Mouse (Mus musculus) intestine, postnatal 0 days (tissue): ENCODE measurements around the gene Mast4. TPM values are rescaled to one million over a fixed set of nuclear protein-coding genes. Genes with fewer than 3 reads are reported as not detected.

Source experiments
- ATAC-seq: fragments of 200-750 bp; cut with Nextera tagmentation; 2 replicates; pipeline ENCODE4 v1.8.0; 2017; ENCODE audit warnings: mild to moderate bottlenecking, moderate TSS enrichment, moderate library complexity
- H3K27ac ChIP-seq: fragments of 300-500 bp; sonication (generic); 2 replicates; pipeline ENCODE4 v1.5.1; 2014; ENCODE audit warnings: mild to moderate bottlenecking, low read depth, low read length, moderate library complexity
- H3K27me3 ChIP-seq: fragments of 300-500 bp; sonication (generic); replicated peaks from 2 replicates; pipeline ENCODE4 v1.6.1; 2014; ENCODE audit warnings: low read length, mixed read lengths; ENCODE audit not compliant: control insufficient read depth, insufficient read depth
- H3K36me3 ChIP-seq: fragments of 300-500 bp; sonication (generic); 2 replicates; pipeline ENCODE4 v1.6.1; 2014; ENCODE audit warnings: mild to moderate bottlenecking, moderate library complexity; ENCODE audit not compliant: control insufficient read depth, insufficient read depth
- H3K4me1 ChIP-seq: fragments of 300-500 bp; sonication (generic); replicated peaks from 2 replicates; pipeline ENCODE4 v1.6.1; 2014; ENCODE audit warnings: antibody characterized with exemption, low read length, mixed read lengths; ENCODE audit not compliant: control insufficient read depth, insufficient read depth
- H3K4me2 ChIP-seq: fragments of 300-500 bp; sonication (generic); replicated peaks from 2 replicates; pipeline ENCODE4 v1.6.1; 2014; ENCODE audit warnings: low read depth, mild to moderate bottlenecking, moderate library complexity
- H3K4me3 ChIP-seq: fragments of 300-500 bp; sonication (generic); 2 replicates; pipeline ENCODE4 v1.5.1; 2014; ENCODE audit warnings: low read depth, low read length
- H3K9ac ChIP-seq: fragments of 300-500 bp; sonication (generic); 2 replicates; pipeline ENCODE4 v1.6.1; 2014; ENCODE audit warnings: mild to moderate bottlenecking, low read depth, low read length
- H3K9me3 ChIP-seq: fragments of 300-500 bp; sonication (generic); 2 replicates; pipeline ENCODE4 v1.6.1; 2016; ENCODE audit warnings: mixed run types; ENCODE audit not compliant: control insufficient read depth
- CTCF ChIP-seq: sonication (generic); IDR thresholded peaks from 2 replicates; pipeline ENCODE4 v1.5.1; 2016; ENCODE audit warnings: low read depth, mild to moderate bottlenecking, control low read depth, antibody characterized with exemption, moderate library complexity
- WGBS: fragments of 180-500 bp; shearing (Covaris S2); extraction: QIAGEN DNeasy Blood & Tissue Kit; methylation state at CpG from one replicate; pipeline ENCODE4 v1.1.7; 2014; 5-methylcytosine and 5-hydroxymethylcytosine counted together
- polyA plus RNA-seq: library from polyadenylated mRNA; unstranded; fragments of >200 nt; fragmentation: Nextera tagmentation; extraction: Ambion mirVana; gene quantifications from 2 replicates; pipeline ENCODE4 v1.2.1, GENCODE M21; 2015

Gene Mast4
- polyA plus RNA-seq, 1 experiment from 2014 or later = 6.1 TPM

DNA sequence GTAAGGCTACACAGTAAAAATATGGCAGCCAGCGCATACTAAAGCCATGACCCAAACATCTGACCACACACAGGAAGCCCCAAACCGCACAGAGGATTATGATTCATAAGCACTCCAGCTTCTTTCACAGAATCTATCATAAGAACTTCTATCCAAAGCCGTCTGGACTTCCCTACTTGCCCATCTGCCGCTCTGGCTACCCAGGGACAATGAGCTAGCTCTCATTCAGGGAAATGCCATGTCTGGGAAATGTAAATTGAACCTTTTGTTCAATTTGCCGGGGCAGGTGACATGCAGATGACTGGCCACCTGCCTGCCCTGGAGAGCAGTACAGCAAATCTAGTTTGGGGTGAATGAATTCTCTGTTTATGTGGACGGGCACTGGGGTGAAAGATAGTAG, 438.4 kb downstream of the Mast4 start:
- H3K9ac ChIP-seq = no peak overlapping the region
- no peak overlapping the region for H3K27ac ChIP-seq
- no peak for TF ChIP-seq CTCF
- ATAC-seq = no peak
- no peak overlapping the region for H3K4me2 ChIP-seq
- no peaks in the 10 kb centered on the region for H3K36me3 ChIP-seq
- peaks cover 21% of the 10 kb centered on the region for H3K4me1 ChIP-seq
- no peak overlapping the region for H3K4me3 ChIP-seq
- WGBS = 69% methylated on average over 6 of the region's 6 CpGs
- no peaks in the 10 kb centered on the region for H3K27me3 ChIP-seq
- no peaks in the 10 kb centered on the region for H3K9me3 ChIP-seq

GRCm38 (mm10) chr13:102894287-102895234, 439.7 kb downstream of the Mast4 start:
- Histone ChIP-seq H3K4me2 (peak overlapping the region; percentile 39), H3K27me3 (no peaks in the 10 kb centered on the region), H3K4me1 (peaks cover 25% of the 10 kb centered on the region), H3K9ac (no peak overlapping the region), H3K4me3 (0 out of 2 replicates have a peak overlapping the region, but pooled peaks have one; percentile 1), H3K27ac (no peak overlapping the region), H3K9me3 (no peaks in the 10 kb centered on the region), H3K36me3 (no peaks in the 10 kb centered on the region)
- 29% methylated on average over 15 of the region's 15 CpGs for WGBS
- TF ChIP-seq CTCF = no peak
- ATAC-seq = 0 out of 2 replicates have a peak, but pooled peaks have one; percentile 39

GRCm38 (mm10) chr13:102892783-102893182, 441.5 kb downstream of the Mast4 start:
- Histone ChIP-seq H3K27me3 (no peaks in the 10 kb centered on the region), H3K9ac (no peak overlapping the region), H3K4me3 (no peak overlapping the region), H3K4me2 (no peak overlapping the region), H3K27ac (no peak overlapping the region), H3K4me1 (peaks cover 20% of the 10 kb centered on the region), H3K36me3 (no peaks in the 10 kb centered on the region), H3K9me3 (no peaks in the 10 kb centered on the region)
- WGBS = 71% methylated on average over 3 of the region's 3 CpGs
- no peak for TF ChIP-seq CTCF
- ATAC-seq = no peak

DNA sequence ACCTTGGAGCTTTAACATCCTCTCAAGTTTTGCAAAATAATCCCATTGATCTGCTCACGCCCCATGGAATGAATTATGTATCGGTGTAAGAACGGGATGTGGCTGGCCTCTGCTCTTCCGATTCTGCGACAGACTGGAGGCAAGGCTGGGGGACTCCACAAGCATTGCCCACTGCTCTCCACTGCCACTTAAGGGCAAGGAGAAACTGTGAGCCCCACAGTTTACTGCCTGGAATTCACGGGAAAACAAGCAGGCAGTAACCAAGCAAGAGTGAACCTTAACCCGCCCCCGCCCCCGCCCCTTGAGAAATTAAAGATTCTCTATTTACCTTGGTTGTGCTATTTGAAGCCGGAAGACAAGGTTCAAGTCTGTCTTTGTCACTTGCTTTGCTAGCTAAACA, 444.3 kb downstream of the Mast4 start:
- peak overlapping the region; percentile 8; the same call in 1 of the 2 replicates for H3K4me3 ChIP-seq
- H3K9ac ChIP-seq = no peak overlapping the region
- H3K9me3 ChIP-seq = no peaks in the 10 kb centered on the region
- H3K4me2 ChIP-seq = peak overlapping the region; percentile 47
- H3K4me1 ChIP-seq = peaks cover 9% of the 10 kb centered on the region; the same call in 1 of the 2 replicates
- peak; percentile 76 for ATAC-seq
- 0 out of 2 replicates have a peak, but pooled peaks have one; percentile 11 for TF ChIP-seq CTCF
- H3K27ac ChIP-seq = 0 out of 2 replicates have a peak overlapping the region, but pooled peaks have one; percentile 5
- no peaks in the 10 kb centered on the region for H3K27me3 ChIP-seq
- 43% methylated on average over 10 of the region's 10 CpGs for WGBS
- no peaks in the 10 kb centered on the region; the same call in 1 of the 2 replicates for H3K36me3 ChIP-seq

DNA sequence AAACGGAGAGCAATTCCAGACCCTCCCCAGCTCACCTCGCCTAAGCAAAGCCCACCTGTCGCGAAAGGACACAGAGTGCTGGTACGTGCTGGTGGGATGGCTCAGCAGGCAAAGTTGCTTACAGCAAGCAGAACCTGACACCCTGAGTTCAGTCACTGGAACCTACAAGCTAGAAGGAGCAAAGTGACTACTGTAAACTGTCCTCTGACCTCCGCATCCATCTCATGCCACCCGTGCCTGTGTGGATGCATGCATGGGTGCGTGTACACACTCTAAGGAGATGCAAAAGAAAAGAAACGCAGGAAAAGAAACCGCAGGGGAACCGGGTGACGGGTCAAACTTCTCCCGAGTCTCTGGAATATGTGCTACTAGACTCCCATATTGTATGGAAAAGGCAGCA, 444.8 kb downstream of the Mast4 start:
- Histone ChIP-seq H3K9ac (no peak overlapping the region), H3K27me3 (no peaks in the 10 kb centered on the region), H3K36me3 (no peaks in the 10 kb centered on the region; the same call in 1 of the 2 replicates), H3K9me3 (no peaks in the 10 kb centered on the region), H3K4me3 (peak overlapping the region; percentile 8; the same call in 1 of the 2 replicates), H3K4me2 (peak overlapping the region; percentile 47), H3K4me1 (peaks cover 5% of the 10 kb centered on the region; the same call in 1 of the 2 replicates), H3K27ac (0 out of 2 replicates have a peak overlapping the region, but pooled peaks have one; percentile 5)
- WGBS = 75% methylated on average over 13 of the region's 13 CpGs
- no peak for TF ChIP-seq CTCF
- no peak for ATAC-seq

DNA sequence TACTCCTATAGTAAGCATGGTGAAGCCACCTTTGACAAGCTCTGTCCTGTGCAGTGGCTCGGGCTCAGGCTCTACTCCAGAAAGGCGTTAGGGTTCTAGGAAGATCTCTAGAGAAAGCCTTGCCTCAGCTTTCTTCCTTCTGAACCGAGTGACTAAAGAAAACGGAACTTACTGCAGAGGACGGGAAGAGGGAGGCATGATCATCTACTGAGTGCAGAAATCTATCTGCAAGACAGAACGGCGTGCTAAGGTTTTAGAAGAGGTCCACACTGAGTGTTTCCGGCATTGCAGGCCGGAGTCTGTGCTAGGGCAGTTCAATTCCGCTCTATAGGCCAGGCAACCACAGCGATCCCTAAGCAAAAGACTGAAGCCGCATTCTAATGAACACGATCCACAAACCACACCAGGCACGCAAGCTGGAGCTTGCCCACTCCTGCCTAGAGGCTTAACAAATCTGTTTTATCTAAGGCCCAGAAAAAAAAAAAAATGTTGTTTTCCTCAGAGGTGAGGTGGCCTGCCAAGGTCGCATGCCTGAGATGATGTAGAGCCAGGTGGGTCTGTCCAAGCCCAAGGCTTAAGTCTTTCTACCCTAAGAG, 445.3 kb downstream of the Mast4 start:
- no peaks in the 10 kb centered on the region for H3K27me3 ChIP-seq
- H3K27ac ChIP-seq = peak overlapping the region; percentile 5; the same call in 1 of the 2 replicates
- ATAC-seq = no peak
- no peak overlapping the region for H3K9ac ChIP-seq
- H3K4me2 ChIP-seq = no peak overlapping the region
- no peak overlapping the region for H3K4me3 ChIP-seq
- WGBS = 79% methylated on average over 15 of the region's 15 CpGs
- TF ChIP-seq CTCF = no peak
- peaks cover 3% of the 10 kb centered on the region; the same call in 1 of the 2 replicates for H3K4me1 ChIP-seq
- no peaks in the 10 kb centered on the region for H3K9me3 ChIP-seq
- H3K36me3 ChIP-seq = no peaks in the 10 kb centered on the region; the same call in 1 of the 2 replicates
